Mouse (Mus musculus): Measurements from ENCODE around the gene Pkp4. TPM values are rescaled to one million over a fixed set of nuclear protein-coding genes. Genes with fewer than 3 reads are reported as not detected.

Pkp4 gene
- polyA plus RNA-seq, 2 experiments = 5.2 to 8.9 TPM

DNA sequence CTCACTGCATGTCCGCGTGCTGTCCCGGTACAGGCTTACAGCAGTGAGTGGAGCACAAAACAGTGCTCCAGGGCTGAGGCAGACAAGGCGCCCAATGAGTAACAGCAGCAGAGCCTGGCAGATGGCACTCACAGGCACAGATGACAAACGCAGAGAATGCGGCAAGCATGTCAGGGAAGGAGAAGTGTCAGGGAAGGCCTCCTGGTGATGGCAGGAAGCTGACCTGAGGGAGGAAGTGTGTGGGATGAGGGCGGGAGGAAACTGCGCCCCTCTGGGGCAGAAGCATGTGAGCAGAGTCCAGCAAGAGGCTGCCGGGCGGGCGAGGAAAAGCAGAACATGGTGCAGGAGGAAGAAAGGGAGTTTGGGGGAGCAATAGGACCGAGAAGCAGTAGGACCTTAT lies 185.8 kb downstream of the Pkp4 start:
- no peak overlapping the region for H3K4me3 ChIP-seq (ENCODE audit: insufficient read depth in 1 of 2, low read depth in 2 of 2, low read length in 2 of 2)
- no peak for ATAC-seq (ENCODE audit: insufficient read depth)
- no peaks in the 10 kb centered on the region for H3K27me3 ChIP-seq (ENCODE audit: control insufficient read depth, insufficient read depth, low read length)
- TF ChIP-seq EP300 (IDR thresholded peaks at IDR 0.05; ENCODE audit: low read depth) (no peak), CTCF (IDR thresholded peaks at IDR 0.05; ENCODE audit: low read depth) (no peak)
- no peaks in the 10 kb centered on the region for H3K4me1 ChIP-seq (replicated peaks; ENCODE audit: control insufficient read depth in 2 of 2, insufficient read depth in 2 of 2, low read length in 1 of 2)
- H3K4me2 ChIP-seq (ENCODE audit: low read depth) = no peak overlapping the region
- no peaks in the 10 kb centered on the region; the same call in 1 of the 2 replicates for H3K36me3 ChIP-seq (replicated peaks; ENCODE audit: control insufficient read depth, insufficient read depth, low read depth)
- no peak overlapping the region for H3K27ac ChIP-seq
- 34% methylated on average over 12 of the region's 12 CpGs for WGBS (ENCODE audit: insufficient replicate concordance)
- no peaks in the 10 kb centered on the region for H3K9me3 ChIP-seq (ENCODE audit: control insufficient read depth, low read length)
- no peak for DNase-seq (ENCODE audit: low read depth in 3 of 3, low spot score in 3 of 3)
- H3K9ac ChIP-seq (replicated peaks) = no peak overlapping the region

DNA sequence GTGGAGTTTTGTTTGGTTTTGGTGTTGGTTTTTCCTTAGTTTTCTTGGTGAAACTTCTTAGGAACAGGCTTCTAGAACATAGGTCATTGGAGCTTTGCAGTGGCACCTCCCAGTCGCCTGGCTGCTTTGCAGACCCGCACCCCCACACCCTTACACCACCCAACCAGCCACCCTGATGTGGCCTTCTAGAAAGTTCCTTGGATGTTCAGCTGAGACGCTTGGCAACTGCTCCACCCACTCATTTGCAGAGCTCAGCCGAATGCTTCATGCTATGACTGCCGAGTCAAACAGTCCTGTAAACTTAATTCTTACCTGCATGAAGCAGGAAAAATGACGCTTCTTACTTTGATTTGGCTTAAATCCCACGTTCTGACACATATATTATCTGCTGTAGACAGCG lies 187.9 kb downstream of the Pkp4 start:
- ATAC-seq (ENCODE audit: insufficient read depth) = no peak
- Histone ChIP-seq H3K4me1 (replicated peaks; ENCODE audit: control insufficient read depth in 2 of 2, insufficient read depth in 2 of 2, low read length in 1 of 2) (peaks cover 0 to 6% of the 10 kb centered on the region in 2 experiments; a peak in 2 of 4 replicates), H3K9me3 (ENCODE audit: control insufficient read depth, low read length) (no peaks in the 10 kb centered on the region), H3K27ac (no peak overlapping the region), H3K36me3 (replicated peaks; ENCODE audit: control insufficient read depth, insufficient read depth, low read depth) (no peaks in the 10 kb centered on the region; the same call in 1 of the 2 replicates), H3K4me3 (ENCODE audit: insufficient read depth in 1 of 2, low read depth in 2 of 2, low read length in 2 of 2) (no peak overlapping the region), H3K27me3 (ENCODE audit: control insufficient read depth, insufficient read depth, low read length) (no peaks in the 10 kb centered on the region), H3K9ac (replicated peaks) (no peak overlapping the region), H3K4me2 (ENCODE audit: low read depth) (no peak overlapping the region)
- WGBS (ENCODE audit: insufficient replicate concordance) = 78% methylated on average over 8 of the region's 8 CpGs
- DNase-seq (ENCODE audit: low read depth in 3 of 3, low spot score in 3 of 3) = no peak
- TF ChIP-seq CTCF (IDR thresholded peaks at IDR 0.05; ENCODE audit: low read depth) = no peak
- no peak for TF ChIP-seq EP300 (IDR thresholded peaks at IDR 0.05; ENCODE audit: low read depth)

- no peaks in the 10 kb centered on the region for H3K9me3 ChIP-seq (ENCODE audit: control insufficient read depth, low read length)
- no peak overlapping the region for H3K9ac ChIP-seq (replicated peaks)
- no peak overlapping the region for H3K4me2 ChIP-seq (ENCODE audit: low read depth)
- no peak overlapping the region for H3K4me3 ChIP-seq (ENCODE audit: insufficient read depth in 1 of 2, low read depth in 2 of 2, low read length in 2 of 2)
- no peak for DNase-seq (ENCODE audit: low read depth in 3 of 3, low spot score in 3 of 3)
- TF ChIP-seq EP300 (IDR thresholded peaks at IDR 0.05; ENCODE audit: low read depth) (no peak), CTCF (IDR thresholded peaks at IDR 0.05; ENCODE audit: low read depth) (no peak)
- H3K27ac ChIP-seq = no peak overlapping the region
- no peaks in the 10 kb centered on the region for H3K27me3 ChIP-seq (ENCODE audit: control insufficient read depth, insufficient read depth, low read length)
- no peaks in the 10 kb centered on the region for H3K36me3 ChIP-seq (replicated peaks; ENCODE audit: control insufficient read depth, insufficient read depth, low read depth)
- ATAC-seq (ENCODE audit: insufficient read depth) = no peak
- H3K4me1 ChIP-seq (replicated peaks; ENCODE audit: control insufficient read depth in 2 of 2, insufficient read depth in 2 of 2, low read length in 1 of 2) = peaks cover 0 to 6% of the 10 kb centered on the region in 2 experiments; a peak in 2 of 4 replicates
- WGBS (ENCODE audit: insufficient replicate concordance) = 63% methylated on average over 3 of the region's 3 CpGs
These were observed 189.4 kb downstream of the Pkp4 start for GRCm38 (mm10) chr2:59350094-59350493.

DNA sequence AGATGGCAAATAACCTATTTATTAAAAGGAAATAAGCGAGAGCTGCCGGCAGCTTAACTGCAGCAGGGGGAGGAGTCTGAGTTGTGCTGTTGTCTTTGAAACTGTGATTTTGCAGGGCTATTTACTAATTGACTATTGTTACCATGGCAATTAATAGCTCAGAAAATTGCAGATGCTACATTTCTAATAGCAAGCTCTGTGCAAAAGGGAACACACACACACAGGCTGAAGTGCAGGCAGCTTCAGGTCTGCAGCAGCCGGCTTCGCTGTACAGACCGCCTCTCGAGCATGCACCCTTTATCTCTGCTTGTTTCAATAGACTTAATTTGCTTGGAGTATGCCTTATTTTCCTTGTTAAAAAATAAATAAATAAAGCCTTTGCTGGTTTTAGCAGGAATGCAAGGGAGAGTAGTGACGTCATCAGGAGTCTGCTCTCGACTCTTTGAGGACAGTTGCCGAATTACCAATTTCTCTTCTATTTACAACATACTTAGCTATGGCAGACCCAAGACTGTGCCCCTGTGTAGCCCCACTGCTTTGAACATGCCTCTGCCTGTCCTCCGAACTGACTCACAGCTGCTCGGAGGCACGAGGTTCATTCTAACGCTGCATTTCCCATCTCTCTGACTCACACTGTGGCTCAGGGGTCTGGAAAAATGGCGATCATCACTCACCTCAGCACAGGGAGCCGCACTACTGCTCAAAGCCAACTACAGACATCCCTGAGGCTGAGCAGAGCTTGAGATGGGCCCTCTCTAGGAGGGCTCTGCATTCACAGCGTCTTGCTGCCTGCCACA lies 190.9 kb downstream of the Pkp4 start:
- WGBS (ENCODE audit: insufficient replicate concordance) = 79% methylated on average over 16 of the region's 16 CpGs
- Histone ChIP-seq H3K4me2 (ENCODE audit: low read depth) (no peak overlapping the region), H3K9me3 (ENCODE audit: control insufficient read depth, low read length) (no peaks in the 10 kb centered on the region), H3K9ac (replicated peaks) (no peak overlapping the region), H3K27me3 (ENCODE audit: control insufficient read depth, insufficient read depth, low read length) (no peaks in the 10 kb centered on the region), H3K4me1 (replicated peaks; ENCODE audit: control insufficient read depth in 2 of 2, insufficient read depth in 2 of 2, low read length in 1 of 2) (peaks cover 0 to 6% of the 10 kb centered on the region in 2 experiments; a peak in 2 of 4 replicates), H3K36me3 (replicated peaks; ENCODE audit: control insufficient read depth, insufficient read depth, low read depth) (no peaks in the 10 kb centered on the region), H3K4me3 (ENCODE audit: insufficient read depth in 1 of 2, low read depth in 2 of 2, low read length in 2 of 2) (no peak overlapping the region), H3K27ac (no peak overlapping the region)
- no peak for ATAC-seq (ENCODE audit: insufficient read depth)
- TF ChIP-seq CTCF (IDR thresholded peaks at IDR 0.05; ENCODE audit: low read depth) (no peak), EP300 (IDR thresholded peaks at IDR 0.05; ENCODE audit: low read depth) (no peak)
- no peak for DNase-seq (ENCODE audit: low read depth in 3 of 3, low spot score in 3 of 3)

- Histone ChIP-seq H3K9ac (replicated peaks) (no peak overlapping the region), H3K4me2 (ENCODE audit: low read depth) (no peak overlapping the region), H3K27me3 (ENCODE audit: control insufficient read depth, insufficient read depth, low read length) (no peaks in the 10 kb centered on the region), H3K27ac (no peak overlapping the region), H3K4me1 (replicated peaks; ENCODE audit: control insufficient read depth in 2 of 2, insufficient read depth in 2 of 2, low read length in 1 of 2) (peaks cover 0 to 6% of the 10 kb centered on the region in 2 experiments; a peak in 2 of 4 replicates), H3K9me3 (ENCODE audit: control insufficient read depth, low read length) (no peaks in the 10 kb centered on the region), H3K4me3 (ENCODE audit: insufficient read depth in 1 of 2, low read depth in 2 of 2, low read length in 2 of 2) (no peak overlapping the region), H3K36me3 (replicated peaks; ENCODE audit: control insufficient read depth, insufficient read depth, low read depth) (no peaks in the 10 kb centered on the region)
- ATAC-seq (ENCODE audit: insufficient read depth) (no peak), DNase-seq (ENCODE audit: low read depth in 3 of 3, low spot score in 3 of 3) (no peak)
- 57% methylated on average over 3 of the region's 3 CpGs for WGBS (ENCODE audit: insufficient replicate concordance)
- TF ChIP-seq CTCF (IDR thresholded peaks at IDR 0.05; ENCODE audit: low read depth) (no peak), EP300 (IDR thresholded peaks at IDR 0.05; ENCODE audit: low read depth) (no peak)
These were observed 193.2 kb downstream of the Pkp4 start for GRCm38 (mm10) chr2:59353821-59354220.
